Mouse (Mus musculus): ENCODE results near the gene Ren1. TPM values are rescaled to one million over a fixed set of nuclear protein-coding genes. Genes with fewer than 3 reads are reported as not detected.

The Ren1 gene
- not detected for total RNA-seq (2023)

DNA sequence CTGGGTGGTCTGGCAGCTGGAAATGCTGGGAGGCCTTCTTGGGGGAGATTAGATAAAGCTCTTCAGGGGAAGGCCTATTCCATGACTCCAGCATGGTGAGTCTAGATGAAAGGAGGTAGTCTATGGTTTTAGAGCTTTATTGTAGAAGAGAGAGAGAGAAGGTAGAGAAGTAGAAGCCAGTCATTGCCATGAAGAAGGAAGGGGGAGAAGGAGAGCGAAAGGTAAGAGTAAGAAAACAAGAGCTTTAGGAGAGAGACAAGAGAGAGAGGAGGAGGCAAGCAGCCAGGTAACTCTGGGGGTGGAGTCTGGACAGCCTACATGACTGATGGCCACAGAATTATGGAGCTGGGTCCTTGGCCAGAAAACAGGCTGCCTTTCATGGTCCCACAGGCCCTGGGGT is at the start of gene Ren1:
Gene Ren1 (plus strand): TSS at position 301 of the 400 bp plus-strand sequence.

DNA sequence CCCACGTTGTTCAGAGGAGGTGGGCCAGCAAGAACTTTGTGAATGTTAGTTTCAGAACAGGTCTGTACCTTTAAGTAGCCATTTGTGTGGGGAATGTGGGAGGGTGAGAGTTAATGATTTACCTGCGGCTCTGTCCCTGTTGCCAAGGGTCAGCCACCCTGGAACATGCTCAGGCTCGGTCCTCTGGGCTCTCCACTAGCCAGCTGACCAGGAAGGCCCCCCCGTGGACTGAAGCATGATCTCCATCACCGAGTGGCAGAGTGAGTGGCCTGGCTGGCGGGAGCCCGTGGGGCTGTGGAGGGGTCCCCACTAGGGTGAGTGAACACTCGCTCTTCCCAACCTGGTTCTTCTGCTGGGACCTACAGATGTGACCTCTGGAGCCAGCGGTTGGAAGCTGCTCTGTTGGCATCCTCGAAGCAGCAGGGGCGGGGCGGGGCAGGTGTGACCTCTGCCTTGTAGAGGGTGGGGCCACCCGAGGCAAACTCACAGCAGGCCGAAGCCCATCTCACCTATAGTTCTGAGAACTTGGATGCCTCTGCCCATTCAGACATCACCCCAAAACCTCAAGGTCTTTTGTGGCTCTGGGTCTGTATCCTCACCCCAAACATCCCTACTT is 40.5 kb upstream of the Ren1 start, which contains the start of gene Golt1a:
Gene Golt1a (plus strand): TSS at position 149 of the 616 bp plus-strand sequence.

DNA sequence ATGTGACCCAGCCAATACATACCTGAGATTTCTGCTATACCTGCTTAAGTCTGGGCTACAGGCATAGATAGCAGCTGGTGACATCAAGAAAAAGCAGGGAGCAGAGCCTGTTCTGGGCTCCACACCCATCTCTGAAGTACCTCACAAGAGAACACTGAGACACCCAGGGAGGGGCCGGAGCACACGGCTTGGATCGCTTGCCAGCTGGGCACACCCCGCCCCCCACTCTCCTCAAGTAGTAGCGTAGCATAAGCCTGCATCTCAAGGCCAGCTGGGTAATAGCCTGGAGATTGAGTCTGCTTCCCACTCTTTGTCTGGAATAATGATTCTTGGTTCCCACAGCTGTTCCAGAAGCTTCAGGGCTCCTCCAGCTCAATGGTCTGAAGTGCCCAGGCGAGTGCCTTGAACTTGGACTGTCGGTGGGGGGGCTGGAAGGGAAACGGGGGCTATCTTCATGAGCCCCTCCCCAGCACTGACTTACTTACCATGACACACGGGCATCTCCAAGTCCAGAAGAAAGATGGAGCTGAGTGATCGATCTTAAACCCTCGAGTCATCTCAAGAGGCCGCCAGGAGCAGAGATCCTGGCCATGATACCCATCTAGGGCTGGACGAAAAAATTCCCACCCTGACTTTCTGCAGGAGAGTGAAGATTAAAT is 28.9 kb upstream of the Ren1 start, which contains the start of gene Kiss1:
Gene Kiss1 (plus strand): TSS at position 609 of the 659 bp plus-strand sequence.

DNA sequence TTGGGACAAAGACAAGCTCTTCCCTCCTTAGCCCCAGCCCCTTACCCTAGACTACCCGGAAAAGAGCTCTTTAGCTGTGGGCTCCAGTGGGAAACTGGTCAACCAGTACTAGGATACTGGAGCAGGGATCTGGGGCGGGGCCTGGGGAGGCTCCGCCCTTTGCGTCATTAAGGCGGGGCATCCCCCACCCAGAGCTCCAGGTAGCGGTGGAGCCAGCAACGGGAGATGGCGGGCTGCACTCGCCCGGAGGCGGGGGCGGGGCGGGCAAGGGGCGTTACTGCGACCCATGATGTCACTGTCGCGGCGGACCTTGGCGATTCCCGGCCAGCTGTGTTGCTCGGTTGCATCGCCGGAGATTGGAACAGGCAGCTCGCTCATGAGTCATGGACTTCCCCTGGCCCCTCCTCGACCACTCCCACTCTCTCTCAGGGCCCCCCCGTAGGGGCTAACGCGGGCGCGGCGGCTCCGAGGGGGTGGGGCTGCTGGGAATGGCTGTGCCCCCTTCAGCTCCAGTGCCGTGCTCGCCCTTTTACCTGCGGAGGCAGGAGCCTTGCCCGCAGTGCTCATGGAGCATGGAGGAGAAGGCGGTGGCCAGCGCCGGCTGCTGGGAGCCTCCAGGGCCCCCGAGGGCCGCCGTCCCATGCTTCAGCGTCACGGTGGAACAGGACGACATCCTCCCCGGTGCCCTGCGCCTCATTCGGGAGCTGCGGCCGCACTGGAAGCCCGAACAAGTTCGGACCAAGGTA is 13.1 kb downstream of the Ren1 start, which contains the start of gene Etnk2:
Gene Etnk2 (plus strand): TSS at position 297 of the 746 bp plus-strand sequence.

Other genes with a start within 250 kb of the Ren1 start
- gene Ppp1r15b, start 219.4 kb upstream of the Ren1 start, total RNA-seq (2023): 100 to 1,000 TPM; 165 to 167 TPM
- 1 to 10 TPM; 3.5 to 4.5 TPM for gene Plekha6, start 186.3 kb upstream of the Ren1 start, total RNA-seq (2023)
- gene Golt1a, start 40.7 kb upstream of the Ren1 start, total RNA-seq (2023): not detected
- gene Kiss1, start 28.6 kb upstream of the Ren1 start, total RNA-seq (2023): not detected
- under 1 TPM in 1 of 2 experiments, not detected in 1; 0.18 TPM for gene Etnk2, start 13.1 kb downstream of the Ren1 start, total RNA-seq (2023)
- 1 to 10 TPM; 5.4 to 7.8 TPM for gene Sox13, start 73.9 kb downstream of the Ren1 start, total RNA-seq (2023)

Data from neutrophil, adult 59 days (primary cell).